Mouse (Mus musculus) kidney, embryonic 14.5 days (tissue): ENCODE measurements around the gene Drg1. TPM values are rescaled to one million over a fixed set of nuclear protein-coding genes. Genes with fewer than 3 reads are reported as not detected.

Experiments
- ATAC-seq: fragments of 200-750 bp; cut with Nextera tagmentation; 2 replicates; pipeline ENCODE4 v1.8.0; 2017; ENCODE audit warnings: moderate number of reproducible peaks, mild to moderate bottlenecking, moderate TSS enrichment, moderate library complexity; ENCODE audit not compliant: low FRiP score, low TSS enrichment
- H3K27ac ChIP-seq: fragments of 300-500 bp; sonication (generic); 2 replicates; pipeline ENCODE4 v1.5.1; 2014; ENCODE audit warnings: low read depth, mild to moderate bottlenecking, low read length, moderate library complexity, mixed read lengths
- H3K27me3 ChIP-seq: fragments of 300-500 bp; sonication (generic); 2 replicates; pipeline ENCODE4 v1.6.1; 2014; ENCODE audit warnings: mild to moderate bottlenecking, low read length; ENCODE audit not compliant: control insufficient read depth, insufficient read depth
- H3K36me3 ChIP-seq: fragments of 300-500 bp; sonication (generic); 2 replicates; pipeline ENCODE4 v1.6.1; 2014; ENCODE audit warnings: low read length, mixed read lengths; ENCODE audit not compliant: control insufficient read depth, insufficient read depth
- H3K4me1 ChIP-seq: fragments of 300-500 bp; sonication (generic); 2 replicates; pipeline ENCODE4 v1.6.1; 2014; ENCODE audit warnings: low read length, mixed read lengths; ENCODE audit not compliant: control insufficient read depth, insufficient read depth
- H3K4me2 ChIP-seq: fragments of 300-500 bp; sonication (generic); replicated peaks from 2 replicates; pipeline ENCODE4 v1.6.1; 2014; ENCODE audit warnings: low read depth, mild to moderate bottlenecking, low read length
- H3K4me3 ChIP-seq: fragments of 300-500 bp; sonication (generic); 2 replicates; pipeline ENCODE4 v1.5.1; 2014; ENCODE audit warnings: mild to moderate bottlenecking, low read length
- H3K9ac ChIP-seq: fragments of 300-500 bp; sonication (generic); 2 replicates; pipeline ENCODE4 v1.6.1; 2014; ENCODE audit warnings: low read depth, mild to moderate bottlenecking, low read length, moderate library complexity
- H3K9me3 ChIP-seq: fragments of 300-500 bp; sonication (generic); 2 replicates; pipeline ENCODE4 v1.6.1; 2016; ENCODE audit warnings: low read length; ENCODE audit not compliant: control insufficient read depth
- WGBS: fragments of 180-500 bp; shearing (Covaris S2); extraction: QIAGEN DNeasy Blood & Tissue Kit; methylation state at CpG from one replicate; pipeline ENCODE4 v1.1.7; 2014; 5-methylcytosine and 5-hydroxymethylcytosine counted together
- polyA plus RNA-seq: library from polyadenylated mRNA; unstranded; fragments of >200 nt; fragmentation: Nextera tagmentation; extraction: Ambion mirVana; gene quantifications from 2 replicates; pipeline ENCODE4 v1.2.1, GENCODE M21; 2014

The Drg1 gene
- polyA plus RNA-seq, result 225 and 249 TPM in 2 replicates

- WGBS, result under 1% methylated on average over 72 of the region's 72 CpGs
- H3K36me3 ChIP-seq, result peaks cover 26% of the 10 kb centered on the region
These were observed at the start of gene Drg1 for GRCm38 (mm10) chr11:3266079-3266685. Drg1 (minus strand) TSS chr11:3266415.

GRCm38 (mm10) chr11:3314148-3314547 lies 47.9 kb upstream of the Drg1 start:
- H3K27ac ChIP-seq, result no peak overlapping the region
- no peaks in the 10 kb centered on the region for H3K27me3 ChIP-seq
- 39% methylated on average over 2 of the region's 2 CpGs for WGBS
- H3K4me2 ChIP-seq, result no peak overlapping the region
- peaks cover 27% of the 10 kb centered on the region for H3K36me3 ChIP-seq
- H3K9me3 ChIP-seq, result no peaks in the 10 kb centered on the region
- H3K4me3 ChIP-seq, result no peak overlapping the region
- peak; percentile 68; the same call in 1 of the 2 replicates for ATAC-seq
- H3K9ac ChIP-seq, result no peak overlapping the region
- H3K4me1 ChIP-seq, result no peaks in the 10 kb centered on the region

More at GRCm38 (mm10) chr11:3266079-3266685, at the start of gene Drg1:
- Histone ChIP-seq H3K9ac (peak within 1 kb of the TSS; percentile 98), H3K4me3 (peak within 1 kb of the TSS; percentile 94), H3K9me3 (no peaks in the 10 kb centered on the region), H3K27me3 (no peaks in the 10 kb centered on the region), H3K4me2 (peak within 1 kb of the TSS; percentile 67), H3K4me1 (peaks cover 10% of the 10 kb centered on the region; the same call in 1 of the 2 replicates), H3K27ac (peak within 1 kb of the TSS; percentile 96)
- ATAC-seq, result peak; percentile 99

DNA sequence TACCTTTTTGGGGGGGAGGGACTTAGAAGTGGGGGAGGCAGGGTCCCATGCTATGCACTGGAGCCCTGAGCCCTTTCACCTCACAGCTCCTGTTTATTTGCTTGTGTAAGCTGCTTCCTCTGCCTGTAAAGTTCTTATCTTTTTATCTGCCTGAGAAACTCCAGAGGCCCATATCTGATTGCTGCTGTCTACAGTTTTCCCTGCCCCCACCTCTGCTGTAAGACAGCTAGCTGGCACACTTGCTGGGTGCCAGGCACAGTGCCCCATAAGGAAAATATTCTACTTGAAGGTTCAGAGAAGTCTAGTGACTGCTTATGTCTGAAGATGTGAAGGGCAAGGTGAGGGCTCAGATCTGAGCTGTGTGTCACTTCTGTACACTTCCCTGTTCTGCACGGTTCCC lies 47.1 kb upstream of the Drg1 start:
- no peak for ATAC-seq
- no peak overlapping the region for H3K27ac ChIP-seq
- peaks cover 36% of the 10 kb centered on the region for H3K36me3 ChIP-seq

DNA sequence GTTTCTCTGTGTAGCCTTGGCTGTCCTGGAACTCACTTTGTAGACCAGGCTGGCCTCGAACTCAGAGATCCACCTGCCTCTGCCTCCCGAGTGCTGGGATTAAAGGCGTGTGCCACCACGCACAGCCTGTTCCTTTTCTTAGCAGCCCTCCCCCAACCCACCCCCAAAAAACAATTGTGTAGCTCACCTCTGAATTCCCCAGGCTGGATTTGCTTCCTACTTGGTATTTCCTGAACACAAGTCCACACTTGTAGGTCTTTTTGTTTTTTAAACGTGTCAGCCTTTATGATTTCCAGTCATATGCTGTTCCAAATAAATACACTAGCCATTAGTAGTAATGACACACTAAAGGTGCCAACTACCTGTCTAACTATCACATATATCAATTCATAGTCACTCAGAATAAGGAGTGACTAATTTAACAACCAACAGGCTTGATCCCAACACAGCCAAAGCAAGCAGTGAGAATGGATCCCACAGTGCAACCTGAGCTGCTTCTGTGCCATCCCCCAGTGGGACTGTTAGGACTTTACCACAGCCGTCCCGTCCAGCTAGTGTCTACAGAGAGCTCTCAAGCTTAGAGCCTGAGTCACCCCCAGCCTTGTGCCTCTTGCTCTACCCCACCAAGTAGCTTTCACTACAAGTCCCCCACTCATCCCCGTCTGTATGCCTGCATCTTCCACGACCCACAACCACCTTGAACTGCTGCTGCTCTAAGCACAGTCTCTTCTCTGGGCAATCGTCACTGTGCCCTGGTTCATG lies 45.6 kb upstream of the Drg1 start:
- 81% methylated on average over 9 of the region's 10 CpGs for WGBS
- no peak overlapping the region for H3K27ac ChIP-seq
- no peak for ATAC-seq
- no peak overlapping the region for H3K4me3 ChIP-seq
- no peak overlapping the region for H3K4me2 ChIP-seq
- H3K9me3 ChIP-seq, result no peaks in the 10 kb centered on the region
- no peaks in the 10 kb centered on the region for H3K4me1 ChIP-seq
- no peaks in the 10 kb centered on the region for H3K27me3 ChIP-seq
- no peak overlapping the region for H3K9ac ChIP-seq
- peaks cover 51% of the 10 kb centered on the region for H3K36me3 ChIP-seq

More for the DNA sequence above, 47.1 kb upstream of the Drg1 start:
- H3K9ac ChIP-seq, result no peak overlapping the region
- no peak overlapping the region for H3K4me3 ChIP-seq
- H3K4me2 ChIP-seq, result no peak overlapping the region
- H3K27me3 ChIP-seq, result no peaks in the 10 kb centered on the region
- no peaks in the 10 kb centered on the region for H3K9me3 ChIP-seq
- WGBS, result 93% methylated on average over 1 of the region's 1 CpGs
- no peaks in the 10 kb centered on the region for H3K4me1 ChIP-seq

DNA sequence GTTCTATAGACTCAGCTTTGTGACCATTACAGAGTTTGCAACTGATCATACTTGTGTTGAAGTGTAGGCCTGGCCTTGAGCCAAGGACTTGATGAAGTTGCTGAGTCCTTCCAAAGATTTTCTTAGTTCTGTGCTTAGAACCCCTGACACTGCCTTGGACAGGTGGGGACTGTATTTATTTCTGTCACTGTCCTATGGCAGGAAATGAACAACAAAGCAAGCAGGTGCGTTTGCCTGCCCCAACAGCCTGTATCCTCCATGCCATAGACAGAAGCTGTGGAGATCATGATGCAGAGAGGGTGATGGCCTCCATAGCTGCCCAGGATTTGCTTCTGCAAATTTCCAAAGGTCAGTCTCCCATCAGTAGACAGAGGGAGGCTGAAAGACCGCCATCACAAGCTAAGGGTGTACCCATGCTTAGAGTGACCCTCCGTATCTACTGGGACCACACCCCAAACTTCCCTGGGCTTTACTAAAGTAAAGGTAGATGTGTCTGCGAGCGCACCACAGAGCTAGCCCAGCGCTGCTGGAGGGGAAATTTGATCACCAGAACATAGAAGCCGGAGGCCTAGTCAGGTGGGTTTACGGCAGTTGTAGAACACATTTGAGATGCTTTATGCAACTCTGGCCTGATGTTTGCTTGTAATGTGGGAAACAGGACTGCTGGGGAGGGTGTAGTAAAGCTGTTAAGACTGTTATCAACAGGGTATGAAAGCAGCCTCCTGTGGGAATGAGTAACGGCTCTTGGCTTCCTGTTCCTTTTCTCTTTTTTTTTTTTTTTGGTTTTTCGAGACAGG lies 44.8 kb upstream of the Drg1 start:
- no peak overlapping the region for H3K27ac ChIP-seq
- no peak overlapping the region for H3K9ac ChIP-seq
- H3K4me2 ChIP-seq, result no peak overlapping the region
- peaks cover 59% of the 10 kb centered on the region for H3K36me3 ChIP-seq
- ATAC-seq, result no peak
- H3K4me1 ChIP-seq, result no peaks in the 10 kb centered on the region
- H3K4me3 ChIP-seq, result no peak overlapping the region
- H3K9me3 ChIP-seq, result no peaks in the 10 kb centered on the region
- H3K27me3 ChIP-seq, result no peaks in the 10 kb centered on the region
- 89% methylated on average over 9 of the region's 10 CpGs for WGBS

DNA sequence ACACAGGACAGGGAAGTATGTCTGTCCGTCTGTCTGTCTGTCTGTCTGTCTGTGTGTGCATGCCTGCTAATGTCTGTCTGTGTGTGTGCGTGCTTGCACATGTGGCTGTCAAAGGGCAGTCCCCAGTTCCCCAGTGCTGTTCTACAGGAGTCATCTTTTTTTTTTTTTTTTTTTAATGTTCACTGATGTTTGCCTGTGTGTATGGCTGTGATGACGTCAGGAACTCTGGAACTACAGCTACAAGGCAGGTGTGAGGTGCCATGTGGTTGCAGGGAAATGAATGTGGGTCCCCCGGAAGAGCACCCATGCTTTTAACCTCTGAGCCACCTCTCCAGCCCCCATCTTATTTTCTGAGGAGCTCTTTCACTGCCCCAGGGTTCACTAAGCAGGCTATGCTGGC lies 43.7 kb upstream of the Drg1 start:
- Histone ChIP-seq H3K36me3 (peaks cover 70% of the 10 kb centered on the region), H3K4me2 (no peak overlapping the region), H3K4me3 (no peak overlapping the region), H3K27ac (no peak overlapping the region), H3K9me3 (no peaks in the 10 kb centered on the region), H3K4me1 (no peaks in the 10 kb centered on the region), H3K27me3 (no peaks in the 10 kb centered on the region), H3K9ac (no peak overlapping the region)
- no peak for ATAC-seq
- WGBS, result 91% methylated on average over 4 of the region's 4 CpGs

- Histone ChIP-seq H3K4me1 (no peaks in the 10 kb centered on the region), H3K4me2 (no peak overlapping the region), H3K4me3 (no peak overlapping the region), H3K9ac (no peak overlapping the region), H3K9me3 (no peaks in the 10 kb centered on the region), H3K36me3 (peaks cover 88% of the 10 kb centered on the region), H3K27me3 (no peaks in the 10 kb centered on the region), H3K27ac (no peak overlapping the region)
- WGBS, result 97% methylated on average over 3 of the region's 3 CpGs
- ATAC-seq, result no peak
These were observed 41.7 kb upstream of the Drg1 start for GRCm38 (mm10) chr11:3307875-3308274.

GRCm38 (mm10) chr11:3305821-3306220 lies 39.6 kb upstream of the Drg1 start:
- H3K4me1 ChIP-seq, result no peaks in the 10 kb centered on the region
- H3K4me3 ChIP-seq, result no peak overlapping the region
- no peaks in the 10 kb centered on the region for H3K27me3 ChIP-seq
- H3K4me2 ChIP-seq, result no peak overlapping the region
- H3K36me3 ChIP-seq, result peaks cover 98% of the 10 kb centered on the region
- WGBS, result 95% methylated on average over 4 of the region's 4 CpGs
- no peak overlapping the region for H3K9ac ChIP-seq
- H3K27ac ChIP-seq, result no peak overlapping the region
- ATAC-seq, result no peak
- H3K9me3 ChIP-seq, result no peaks in the 10 kb centered on the region
